ENCODE assay signal across 12 mouse cellular contexts in the genomic region with DNA sequence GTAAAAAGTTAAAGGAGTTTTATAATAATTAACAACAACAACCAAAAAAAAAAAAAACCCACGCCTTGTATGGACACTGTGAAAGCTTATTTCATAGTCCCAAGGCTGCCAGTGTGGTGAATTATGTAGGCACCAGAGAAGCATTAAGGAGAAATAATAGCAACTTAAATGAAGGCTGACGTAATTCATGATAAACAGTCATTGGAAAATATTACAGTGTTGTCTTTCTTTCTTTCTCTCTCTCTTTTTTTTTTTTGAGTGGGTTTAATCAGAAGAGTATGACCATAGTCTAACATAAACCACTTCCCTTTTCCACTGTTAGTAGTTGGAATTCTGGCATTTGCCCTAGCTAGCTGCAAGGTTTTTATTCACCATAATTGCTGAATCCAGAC.
A peak's percentile ranks its signal among the peaks of the same experiment; 100 is the strongest.
DNase-seq lines count a peak whose midpoint lies in the region; ATAC-seq and TF ChIP-seq lines count a peak whose summit lies in the region.
"Had no signal": no experiment of that assay in that cellular context is flagged by ENCODE, and none has a peak within 500 bp of the region (broad histone marks: within the 10 kb centered on the region; RNA-seq: fewer than 3 reads in every experiment).

No protein-coding gene starts in this region.

- WGBS in intestine, embryonic 16.5 days = 60% methylated on average over 2 of the region's 2 CpGs
- WGBS in intestine, embryonic 15.5 days = 65% methylated on average over 2 of the region's 2 CpGs
- 44% methylated on average over 2 of the region's 2 CpGs for WGBS in intestine, postnatal 0 days
- 67% methylated on average over 2 of the region's 2 CpGs for WGBS in forebrain, embryonic 14.5 days
- WGBS in forebrain, embryonic 16.5 days = 74% methylated on average over 2 of the region's 2 CpGs

- no peaks in the 10 kb centered on the region for H3K27me3 ChIP-seq in intestine, embryonic 16.5 days (replicated peaks; ENCODE audit: control insufficient read depth, insufficient read depth, low read length)
- no peaks in the 10 kb centered on the region for H3K27me3 ChIP-seq in intestine, embryonic 15.5 days (replicated peaks)
- no peaks in the 10 kb centered on the region for H3K27me3 ChIP-seq in intestine, postnatal 0 days (replicated peaks; ENCODE audit: control insufficient read depth, insufficient read depth, low read length)
- H3K27me3 ChIP-seq in forebrain, embryonic 14.5 days (replicated peaks; ENCODE audit: control insufficient read depth, insufficient read depth, low read length) = no peaks in the 10 kb centered on the region
- no peaks in the 10 kb centered on the region for H3K27me3 ChIP-seq in forebrain, embryonic 16.5 days (replicated peaks; ENCODE audit: control insufficient read depth, insufficient read depth, low read length)
- H3K27me3 ChIP-seq: hindbrain, embryonic 15.5 days had no signal

- H3K4me2 ChIP-seq in intestine, embryonic 16.5 days (ENCODE audit: low read depth, low read length) = no peak overlapping the region
- no peak overlapping the region for H3K4me2 ChIP-seq in intestine, embryonic 15.5 days (replicated peaks)
- 0 out of 2 replicates have a peak overlapping the region, but pooled peaks have one; percentile 25 for H3K4me2 ChIP-seq in intestine, postnatal 0 days (replicated peaks; ENCODE audit: low read depth)
- H3K4me2 ChIP-seq in forebrain, embryonic 14.5 days (ENCODE audit: low read length) = no peak overlapping the region
- H3K4me2 ChIP-seq in forebrain, embryonic 16.5 days (ENCODE audit: low read length) = no peak overlapping the region
- H3K4me2 ChIP-seq: hindbrain, embryonic 15.5 days; lung, embryonic 14.5 days had no signal

- no peak for TF ChIP-seq CTCF in intestine, postnatal 0 days (IDR thresholded peaks at IDR 0.05; ENCODE audit: low read depth)

- no peaks in the 10 kb centered on the region for H3K36me3 ChIP-seq in intestine, embryonic 16.5 days (ENCODE audit: control insufficient read depth, insufficient read depth, low read length)
- no peaks in the 10 kb centered on the region for H3K36me3 ChIP-seq in intestine, embryonic 15.5 days
- H3K36me3 ChIP-seq in intestine, postnatal 0 days (ENCODE audit: control insufficient read depth, insufficient read depth) = no peaks in the 10 kb centered on the region
- H3K36me3 ChIP-seq in forebrain, embryonic 14.5 days (ENCODE audit: control insufficient read depth, insufficient read depth, low read length) = no peaks in the 10 kb centered on the region
- no peaks in the 10 kb centered on the region for H3K36me3 ChIP-seq in forebrain, embryonic 16.5 days (ENCODE audit: control insufficient read depth, insufficient read depth)
- H3K36me3 ChIP-seq: hindbrain, embryonic 15.5 days had no signal

- peaks cover 24% of the 10 kb centered on the region for H3K4me1 ChIP-seq in intestine, embryonic 16.5 days (ENCODE audit: control insufficient read depth, insufficient read depth, low read length)
- peaks cover 29% of the 10 kb centered on the region for H3K4me1 ChIP-seq in intestine, embryonic 15.5 days (replicated peaks)
- H3K4me1 ChIP-seq in intestine, postnatal 0 days (replicated peaks; ENCODE audit: control insufficient read depth, insufficient read depth, low read length) = peaks cover 22% of the 10 kb centered on the region
- peaks cover 14% of the 10 kb centered on the region; the same call in 1 of the 2 replicates for H3K4me1 ChIP-seq in forebrain, embryonic 14.5 days (ENCODE audit: control insufficient read depth, insufficient read depth, low read length)
- peaks cover 17% of the 10 kb centered on the region for H3K4me1 ChIP-seq in forebrain, embryonic 16.5 days (replicated peaks; ENCODE audit: control insufficient read depth, insufficient read depth, low read length)

- no peak for ATAC-seq in intestine, embryonic 16.5 days
- ATAC-seq in intestine, embryonic 15.5 days = no peak
- peak; percentile 47 for ATAC-seq in CD4-positive, CD25-positive, alpha-beta regulatory T cell, adult 4 months
- no peak for ATAC-seq in intestine, postnatal 0 days
- no peak for ATAC-seq in forebrain, embryonic 14.5 days
- no peak for ATAC-seq in forebrain, embryonic 16.5 days

- H3K9me3 ChIP-seq in intestine, embryonic 16.5 days (ENCODE audit: control insufficient read depth, low read length) = no peaks in the 10 kb centered on the region
- no peaks in the 10 kb centered on the region for H3K9me3 ChIP-seq in intestine, embryonic 15.5 days
- H3K9me3 ChIP-seq in intestine, postnatal 0 days (ENCODE audit: control insufficient read depth) = no peaks in the 10 kb centered on the region
- no peaks in the 10 kb centered on the region for H3K9me3 ChIP-seq in forebrain, embryonic 14.5 days (replicated peaks; ENCODE audit: control insufficient read depth, low read length)
- H3K9me3 ChIP-seq in forebrain, embryonic 16.5 days (ENCODE audit: control insufficient read depth, low read length) = no peaks in the 10 kb centered on the region
- H3K9me3 ChIP-seq: hindbrain, embryonic 15.5 days had no signal

- peak overlapping the region; percentile 12; the same call in 1 of the 2 replicates for H3K27ac ChIP-seq in intestine, embryonic 16.5 days (ENCODE audit: low read length)
- no peak overlapping the region for H3K27ac ChIP-seq in intestine, embryonic 15.5 days
- no peak overlapping the region for H3K27ac ChIP-seq in intestine, postnatal 0 days (ENCODE audit: low read depth, low read length)
- no peak overlapping the region for H3K27ac ChIP-seq in forebrain, embryonic 14.5 days (ENCODE audit: low read depth, low read length)
- H3K27ac ChIP-seq in forebrain, embryonic 16.5 days (ENCODE audit: low read length) = no peak overlapping the region

- DNase-seq in 416B (ENCODE audit: low read depth) = peak; percentile 31
- no peak for DNase-seq in forebrain, embryonic 14.5 days (ENCODE audit: low spot score)
- no peak for DNase-seq in left cerebral cortex, adult 11 months (ENCODE audit: low spot score)
- DNase-seq: adrenal gland, adult 2 months; cerebellum, adult 11-12 months; lung, embryonic 14.5 days had no signal

- no peak overlapping the region for H3K9ac ChIP-seq in intestine, embryonic 16.5 days (ENCODE audit: low read depth, low read length)
- H3K9ac ChIP-seq in intestine, embryonic 15.5 days = no peak overlapping the region
- H3K9ac ChIP-seq in intestine, postnatal 0 days (ENCODE audit: low read depth, low read length) = no peak overlapping the region
- H3K9ac ChIP-seq in forebrain, embryonic 14.5 days (ENCODE audit: low read length) = no peak overlapping the region
- H3K9ac ChIP-seq in forebrain, embryonic 16.5 days (replicated peaks; ENCODE audit: low read depth, low read length) = no peak overlapping the region
- H3K9ac ChIP-seq: hindbrain, embryonic 15.5 days; lung, embryonic 14.5 days had no signal

- no peak overlapping the region for H3K4me3 ChIP-seq in intestine, embryonic 16.5 days (ENCODE audit: low read length)
- H3K4me3 ChIP-seq in intestine, embryonic 15.5 days (replicated peaks) = no peak overlapping the region
- H3K4me3 ChIP-seq in intestine, postnatal 0 days (ENCODE audit: low read depth, low read length) = no peak overlapping the region
- no peak overlapping the region for H3K4me3 ChIP-seq in forebrain, embryonic 14.5 days (ENCODE audit: low read depth, low read length)
- no peak overlapping the region for H3K4me3 ChIP-seq in forebrain, embryonic 16.5 days (replicated peaks; ENCODE audit: low read length)
- H3K4me3 ChIP-seq: hindbrain, embryonic 15.5 days had no signal
